Mouse (Mus musculus) retina, embryonic 14.5 days (tissue): ENCODE measurements around the gene Tuft1.
"Not testable (repeated sequence)": the region's sequence is repeated elsewhere in the genome, so short reads cannot be mapped to it uniquely, and the experiment has no call there.

ENCODE experiments used
- DNase-seq: peaks from one replicate; pipeline ENCODE4 v3.0.0-alpha.2; 2015; ENCODE audit warnings: low spot score

Tuft1 gene

GRCm38 (mm10) chr3:94659142-94659748 lies 573 bp upstream of the Tuft1 start:
- not testable (repeated sequence) for DNase-seq

GRCm38 (mm10) chr3:94657852-94658739 lies 576 bp downstream of the Tuft1 start:
- not testable (repeated sequence) for DNase-seq

GRCm38 (mm10) chr3:94653967-94654366 lies 4.7 kb downstream of the Tuft1 start:
- not testable (repeated sequence) for DNase-seq

- no peak for DNase-seq
These were observed 8.3 kb downstream of the Tuft1 start for GRCm38 (mm10) chr3:94650409-94650808.

GRCm38 (mm10) chr3:94648755-94649590 lies 9.7 kb downstream of the Tuft1 start:
- DNase-seq = peak; percentile 25

GRCm38 (mm10) chr3:94642495-94643162 lies 16.0 kb downstream of the Tuft1 start, which contains the start of gene Gm10972:
Gene Gm10972 (plus strand): TSS chr3:94643112.
- DNase-seq = not testable (repeated sequence)

GRCm38 (mm10) chr3:94629876-94630275 lies 28.8 kb downstream of the Tuft1 start:
- no peak for DNase-seq

- no peak for DNase-seq
These were observed 30.0 kb downstream of the Tuft1 start for GRCm38 (mm10) chr3:94628712-94629111.

- DNase-seq = no peak
These were observed 34.4 kb downstream of the Tuft1 start for GRCm38 (mm10) chr3:94624281-94624680.

GRCm38 (mm10) chr3:94622550-94622949 lies 36.1 kb downstream of the Tuft1 start:
- no peak for DNase-seq

- DNase-seq = no peak
These were observed 36.7 kb downstream of the Tuft1 start for GRCm38 (mm10) chr3:94621740-94622507.

GRCm38 (mm10) chr3:94616717-94617116 lies 42.0 kb downstream of the Tuft1 start:
- peak; percentile 66 for DNase-seq

GRCm38 (mm10) chr3:94613258-94613878 lies 45.3 kb downstream of the Tuft1 start:
- DNase-seq = no peak

- DNase-seq = no peak
These were observed 46.4 kb downstream of the Tuft1 start for GRCm38 (mm10) chr3:94612274-94612673.

GRCm38 (mm10) chr3:94611834-94612233 lies 46.8 kb downstream of the Tuft1 start:
- DNase-seq = no peak

- DNase-seq = no peak
These were observed 47.3 kb downstream of the Tuft1 start for GRCm38 (mm10) chr3:94611343-94611742.

GRCm38 (mm10) chr3:94610581-94610980 lies 48.1 kb downstream of the Tuft1 start:
- DNase-seq = no peak

GRCm38 (mm10) chr3:94609621-94610020 lies 49.1 kb downstream of the Tuft1 start:
- no peak for DNase-seq

GRCm38 (mm10) chr3:94601959-94602358 lies 56.7 kb downstream of the Tuft1 start:
- DNase-seq = peak; percentile 80

GRCm38 (mm10) chr3:94597224-94597779 lies 61.4 kb downstream of the Tuft1 start:
- no peak for DNase-seq
